Mouse (Mus musculus): Measurements from ENCODE around the gene Atp6ap1. TPM values are rescaled to one million over a fixed set of nuclear protein-coding genes. Genes with fewer than 3 reads are reported as not detected.

Gene Atp6ap1
- polyA plus RNA-seq, 1 experiment from 2014 or later: 75.9 TPM

GRCm38 (mm10) chrX:74304867-74305700 lies 8.2 kb downstream of the Atp6ap1 start, which contains the start of gene Gdi1:
Gene Gdi1, plus strand, starts transcription at chrX:74304998.
- H3K27me3 ChIP-seq: no peaks in the 10 kb centered on the region
- peak; percentile 86 for ATAC-seq (ENCODE audit: insufficient read depth)
- peak within 1 kb of the TSS; percentile 73 for H3K4me3 ChIP-seq (replicated peaks)
- 9% methylated on average over 41 of the region's 41 CpGs for WGBS (ENCODE audit: insufficient replicate concordance)
- peaks cover 19% of the 10 kb centered on the region for H3K4me1 ChIP-seq (replicated peaks)
- no peaks in the 10 kb centered on the region for H3K9me3 ChIP-seq (replicated peaks)
- H3K4me2 ChIP-seq: peak within 1 kb of the TSS; percentile 74
- H3K36me3 ChIP-seq (replicated peaks): peaks cover 82% of the 10 kb centered on the region
- peak within 1 kb of the TSS; percentile 71 for H3K9ac ChIP-seq
- peak within 1 kb of the TSS; percentile 89 for H3K27ac ChIP-seq (replicated peaks)

GRCm38 (mm10) chrX:74312540-74313464 lies 15.9 kb downstream of the Atp6ap1 start, which contains the start of gene Fam50a:
Gene Fam50a, plus strand, starts transcription at chrX:74313033.
- H3K4me3 ChIP-seq (replicated peaks): peak within 1 kb of the TSS; percentile 71
- H3K4me2 ChIP-seq: peak within 1 kb of the TSS; percentile 87
- peak within 1 kb of the TSS; percentile 82 for H3K27ac ChIP-seq (replicated peaks)
- 10% methylated on average over 57 of the region's 59 CpGs for WGBS (ENCODE audit: insufficient replicate concordance)
- no peaks in the 10 kb centered on the region for H3K27me3 ChIP-seq
- H3K4me1 ChIP-seq (replicated peaks): peaks cover 20% of the 10 kb centered on the region
- peak within 1 kb of the TSS; percentile 74 for H3K9ac ChIP-seq
- peak; percentile 95 for ATAC-seq (ENCODE audit: insufficient read depth)
- peaks cover 42% of the 10 kb centered on the region for H3K36me3 ChIP-seq (replicated peaks)
- no peaks in the 10 kb centered on the region for H3K9me3 ChIP-seq (replicated peaks)

- Histone ChIP-seq H3K9ac (no peak within 1 kb of the TSS), H3K4me2 (peak within 1 kb of the TSS; percentile 73), H3K27me3 (no peaks in the 10 kb centered on the region), H3K9me3 (replicated peaks) (no peaks in the 10 kb centered on the region), H3K27ac (replicated peaks) (no peak within 1 kb of the TSS), H3K36me3 (replicated peaks) (no peaks in the 10 kb centered on the region), H3K4me3 (replicated peaks) (peak within 1 kb of the TSS; percentile 51), H3K4me1 (replicated peaks) (peaks cover 14% of the 10 kb centered on the region)
- 16% methylated on average over 29 of the region's 30 CpGs for WGBS (ENCODE audit: insufficient replicate concordance)
- ATAC-seq (ENCODE audit: insufficient read depth): peak; percentile 90
Measured at GRCm38 (mm10) chrX:74328725-74329161, 31.8 kb downstream of the Atp6ap1 start, which contains the start of gene Plxna3. Gene Plxna3, plus strand, starts transcription at chrX:74329066.

GRCm38 (mm10) chrX:74329215-74329671 lies 32.3 kb downstream of the Atp6ap1 start:
- Histone ChIP-seq H3K9ac (no peak overlapping the region), H3K9me3 (replicated peaks) (no peaks in the 10 kb centered on the region), H3K27ac (replicated peaks) (no peak overlapping the region), H3K4me1 (replicated peaks) (peaks cover 14% of the 10 kb centered on the region), H3K4me3 (replicated peaks) (peak overlapping the region; percentile 51), H3K27me3 (no peaks in the 10 kb centered on the region), H3K4me2 (peak overlapping the region; percentile 73), H3K36me3 (replicated peaks) (no peaks in the 10 kb centered on the region)
- WGBS (ENCODE audit: insufficient replicate concordance): 19% methylated on average over 10 of the region's 10 CpGs
- no peak; the same call in 1 of the 2 replicates for ATAC-seq (ENCODE audit: insufficient read depth)

GRCm38 (mm10) chrX:74330166-74330930 lies 33.5 kb downstream of the Atp6ap1 start:
- Histone ChIP-seq H3K9ac (no peak overlapping the region), H3K4me1 (replicated peaks) (peaks cover 14% of the 10 kb centered on the region), H3K27me3 (no peaks in the 10 kb centered on the region), H3K4me3 (replicated peaks) (no peak overlapping the region), H3K9me3 (replicated peaks) (no peaks in the 10 kb centered on the region), H3K27ac (replicated peaks) (no peak overlapping the region), H3K36me3 (replicated peaks) (no peaks in the 10 kb centered on the region), H3K4me2 (no peak overlapping the region)
- 37% methylated on average over 2 of the region's 2 CpGs for WGBS (ENCODE audit: insufficient replicate concordance)
- ATAC-seq (ENCODE audit: insufficient read depth): no peak

GRCm38 (mm10) chrX:74352645-74353466 lies 56.0 kb downstream of the Atp6ap1 start:
- H3K4me2 ChIP-seq: peak overlapping the region; percentile 74
- peak overlapping the region; percentile 61 for H3K4me3 ChIP-seq (replicated peaks)
- H3K9me3 ChIP-seq (replicated peaks): no peaks in the 10 kb centered on the region
- H3K27me3 ChIP-seq: no peaks in the 10 kb centered on the region
- H3K36me3 ChIP-seq (replicated peaks): no peaks in the 10 kb centered on the region
- peak overlapping the region; percentile 54 for H3K9ac ChIP-seq
- peaks cover 5% of the 10 kb centered on the region; the same call in 1 of the 2 replicates for H3K4me1 ChIP-seq (replicated peaks)
- WGBS (ENCODE audit: insufficient replicate concordance): 22% methylated on average over 13 of the region's 13 CpGs
- H3K27ac ChIP-seq (replicated peaks): no peak overlapping the region
- 0 out of 2 replicates have a peak, but pooled peaks have one; percentile 25 for ATAC-seq (ENCODE audit: insufficient read depth)

- 25% methylated on average over 17 of the region's 22 CpGs for WGBS (ENCODE audit: insufficient replicate concordance)
- Histone ChIP-seq H3K9ac (peak within 1 kb of the TSS; percentile 54), H3K36me3 (replicated peaks) (no peaks in the 10 kb centered on the region), H3K9me3 (replicated peaks) (no peaks in the 10 kb centered on the region), H3K27ac (replicated peaks) (no peak within 1 kb of the TSS), H3K4me3 (replicated peaks) (peak within 1 kb of the TSS; percentile 61), H3K27me3 (no peaks in the 10 kb centered on the region), H3K4me2 (peak within 1 kb of the TSS; percentile 74), H3K4me1 (replicated peaks) (peaks cover 5% of the 10 kb centered on the region; the same call in 1 of the 2 replicates)
- peak; percentile 81 for ATAC-seq (ENCODE audit: insufficient read depth)
Measured at GRCm38 (mm10) chrX:74353467-74353770, 56.5 kb downstream of the Atp6ap1 start, which contains the start of gene Lage3. Gene Lage3, minus strand, starts transcription at chrX:74353618.

Small RNA genes within 50 kb of the gene (microRNA-seq; reads per million reads assigned to microRNA genes)
- not detected for gene Mir7091
- gene Mir7092: not detected

Other genes with a start within 250 kb of the Atp6ap1 start
- not detected in 2 replicates for gene Opn1mw, start 169.6 kb upstream of the Atp6ap1 start, polyA plus RNA-seq (2015; fragmentation: Nextera tagmentation; extraction: Ambion mirVana)
- gene Mecp2, start 161.7 kb upstream of the Atp6ap1 start, polyA plus RNA-seq (2015; fragmentation: Nextera tagmentation; extraction: Ambion mirVana): 6.2 and 6.9 TPM in 2 replicates
- gene Tex28, start 129.3 kb upstream of the Atp6ap1 start, polyA plus RNA-seq (2015; fragmentation: Nextera tagmentation; extraction: Ambion mirVana): not detected in 2 replicates
- gene Tktl1, start 119.8 kb upstream of the Atp6ap1 start, polyA plus RNA-seq (2015; fragmentation: Nextera tagmentation; extraction: Ambion mirVana): not detected in 2 replicates
- gene Flna, start 47.3 kb upstream of the Atp6ap1 start, polyA plus RNA-seq (2015; fragmentation: Nextera tagmentation; extraction: Ambion mirVana): 41.6 and 47.6 TPM in 2 replicates
- 8.0 and 8.5 TPM in 2 replicates for gene Emd, start 42.4 kb upstream of the Atp6ap1 start, polyA plus RNA-seq (2015; fragmentation: Nextera tagmentation; extraction: Ambion mirVana)
- 356 and 378 TPM in 2 replicates for gene Rpl10, start 26.3 kb upstream of the Atp6ap1 start, polyA plus RNA-seq (2015; fragmentation: Nextera tagmentation; extraction: Ambion mirVana)
- gene Taz, start 15.2 kb upstream of the Atp6ap1 start, polyA plus RNA-seq (2015; fragmentation: Nextera tagmentation; extraction: Ambion mirVana): 27.7 and 29.2 TPM in 2 replicates
- 24.5 and 25.2 TPM in 2 replicates for gene Dnase1l1, start 14.8 kb upstream of the Atp6ap1 start, polyA plus RNA-seq (2015; fragmentation: Nextera tagmentation; extraction: Ambion mirVana)
- gene Gdi1, start 7.9 kb downstream of the Atp6ap1 start, polyA plus RNA-seq (2015; fragmentation: Nextera tagmentation; extraction: Ambion mirVana): 48.8 and 56.7 TPM in 2 replicates
- gene Fam50a, start 15.9 kb downstream of the Atp6ap1 start, polyA plus RNA-seq (2015; fragmentation: Nextera tagmentation; extraction: Ambion mirVana): 28.5 and 28.8 TPM in 2 replicates
- gene Plxna3, start 32.0 kb downstream of the Atp6ap1 start, polyA plus RNA-seq (2015; fragmentation: Nextera tagmentation; extraction: Ambion mirVana): 1.1 and 1.5 TPM in 2 replicates
- gene Lage3, start 56.5 kb downstream of the Atp6ap1 start, polyA plus RNA-seq (2015; fragmentation: Nextera tagmentation; extraction: Ambion mirVana): 34.6 and 43.0 TPM in 2 replicates
- gene Ubl4a, start 76.1 kb downstream of the Atp6ap1 start, polyA plus RNA-seq (2015; fragmentation: Nextera tagmentation; extraction: Ambion mirVana): 37.3 and 38.8 TPM in 2 replicates
- gene Slc10a3, start 76.3 kb downstream of the Atp6ap1 start, polyA plus RNA-seq (2015; fragmentation: Nextera tagmentation; extraction: Ambion mirVana): 6.1 and 6.5 TPM in 2 replicates
- gene Fam3a, start 96.2 kb downstream of the Atp6ap1 start, polyA plus RNA-seq (2015; fragmentation: Nextera tagmentation; extraction: Ambion mirVana): 11.0 and 12.0 TPM in 2 replicates
- gene Ikbkg, start 96.2 kb downstream of the Atp6ap1 start, polyA plus RNA-seq (2015; fragmentation: Nextera tagmentation; extraction: Ambion mirVana): 21.5 and 26.2 TPM in 2 replicates
- gene G6pdx, start 132.1 kb downstream of the Atp6ap1 start, polyA plus RNA-seq (2015; fragmentation: Nextera tagmentation; extraction: Ambion mirVana): 46.1 and 48.9 TPM in 2 replicates
- not detected in 2 replicates for gene Gm6880, start 184.3 kb downstream of the Atp6ap1 start, polyA plus RNA-seq (2015; fragmentation: Nextera tagmentation; extraction: Ambion mirVana)